In the genomic region with DNA sequence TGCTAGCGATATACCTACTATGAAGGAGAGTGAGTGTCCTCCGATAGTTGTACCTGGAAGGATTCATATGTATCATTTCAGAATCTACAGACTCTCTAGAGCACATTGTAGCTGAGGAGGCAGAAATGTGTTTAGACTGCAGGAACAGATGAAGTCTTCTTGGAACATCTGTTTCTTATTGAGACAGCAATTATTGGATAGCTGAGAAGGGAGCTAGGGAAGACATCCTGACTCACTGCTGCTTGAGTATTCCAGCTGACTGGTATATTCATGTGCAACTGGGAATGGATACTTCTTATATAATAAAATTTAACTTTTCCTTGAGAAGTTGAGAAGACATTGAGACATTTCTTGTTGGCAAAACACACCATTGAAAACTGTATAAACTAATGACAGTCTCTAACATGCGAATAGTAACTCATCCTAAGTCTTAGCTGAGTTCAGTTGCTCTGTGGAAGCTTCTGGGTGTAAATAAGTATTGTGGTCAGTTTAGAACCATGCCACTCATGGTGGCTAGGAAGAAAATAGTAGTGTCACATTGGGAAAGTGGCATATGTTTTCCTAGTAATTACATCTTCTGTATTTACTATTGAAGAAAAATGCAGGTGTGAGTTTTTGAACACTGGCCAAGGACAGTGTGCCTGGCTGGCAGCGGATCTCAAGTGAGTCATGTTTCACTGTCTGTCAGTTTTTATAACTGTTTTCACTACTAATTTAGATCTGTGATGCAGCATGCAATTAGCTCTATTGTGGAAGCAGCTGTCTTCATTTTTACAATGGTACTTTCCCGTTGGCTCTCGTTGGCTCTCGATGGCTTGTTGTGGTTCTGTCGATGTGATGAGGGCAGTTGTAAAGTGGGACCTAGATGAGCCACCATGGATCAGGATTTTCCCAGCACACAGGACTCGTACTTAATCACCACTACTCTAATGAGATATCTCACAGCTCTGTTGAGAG, we compare ENCODE assay signal across 15 mouse cellular contexts.
DNase-seq lines count a peak whose midpoint lies in the region; ATAC-seq and TF ChIP-seq lines count a peak whose summit lies in the region.
"Had no signal": no experiment of that assay in that cellular context is flagged by ENCODE, and none has a peak within 500 bp of the region (broad histone marks: within the 10 kb centered on the region; RNA-seq: fewer than 3 reads in every experiment).

No protein-coding gene starts in this region.

- H3K27ac ChIP-seq in forebrain, postnatal 0 days (ENCODE audit: low read depth, low read length) = no peak overlapping the region
- no peak overlapping the region for H3K27ac ChIP-seq in midbrain, embryonic 11.5 days (ENCODE audit: low read depth, low read length)
- H3K27ac ChIP-seq: hindbrain, embryonic 15.5 days; liver, embryonic 13.5 days; midbrain, embryonic 13.5 days; neural tube, embryonic 12.5 days had no signal

- WGBS in forebrain, postnatal 0 days = 45% methylated on average over 9 of the region's 9 CpGs
- 93% methylated on average over 9 of the region's 9 CpGs for WGBS in midbrain, embryonic 11.5 days

- H3K9ac ChIP-seq in forebrain, postnatal 0 days = no peak overlapping the region
- no peak overlapping the region for H3K9ac ChIP-seq in midbrain, embryonic 11.5 days (ENCODE audit: low read length)
- H3K9ac ChIP-seq: hindbrain, embryonic 15.5 days; liver, embryonic 13.5 days; midbrain, embryonic 13.5 days; neural tube, embryonic 12.5 days had no signal

- TF ChIP-seq POLR2A in brain, embryonic 14.5 days (IDR thresholded peaks at IDR 0.05; ENCODE audit: borderline replicate concordance, extremely low read depth, insufficient read depth, insufficient read length, poor library complexity, severe bottlenecking) = no peak

- no peaks in the 10 kb centered on the region for H3K4me1 ChIP-seq in forebrain, postnatal 0 days (ENCODE audit: insufficient read depth)
- H3K4me1 ChIP-seq in midbrain, embryonic 11.5 days (ENCODE audit: control insufficient read depth, insufficient read depth, low read length) = no peaks in the 10 kb centered on the region
- H3K4me1 ChIP-seq: hindbrain, embryonic 15.5 days; liver, embryonic 13.5 days; midbrain, embryonic 13.5 days; neural tube, embryonic 12.5 days had no signal

- H3K4me2 ChIP-seq in forebrain, postnatal 0 days (ENCODE audit: low read depth) = no peak overlapping the region
- no peak overlapping the region for H3K4me2 ChIP-seq in midbrain, embryonic 11.5 days
- H3K4me2 ChIP-seq: hindbrain, embryonic 15.5 days; liver, embryonic 13.5 days; midbrain, embryonic 13.5 days; neural tube, embryonic 12.5 days had no signal

- no peak overlapping the region for H3K4me3 ChIP-seq in forebrain, postnatal 0 days (ENCODE audit: low read depth, low read length)
- no peak overlapping the region for H3K4me3 ChIP-seq in midbrain, embryonic 11.5 days (ENCODE audit: low read depth, low read length)
- H3K4me3 ChIP-seq: hindbrain, embryonic 15.5 days; liver, embryonic 13.5 days; midbrain, embryonic 13.5 days; neural tube, embryonic 12.5 days had no signal

- peak; percentile 28 for DNase-seq in layer of hippocampus, adult 11-12 months (ENCODE audit: low spot score)
- no peak for DNase-seq in layer of hippocampus, postnatal 25 days (ENCODE audit: extremely low spot score in 1 of 2, low spot score in 1 of 2)
- DNase-seq in brain, embryonic 14.5 days (ENCODE audit: low read depth) = peak; percentile 89
- peak; percentile 47 for DNase-seq in forebrain, postnatal 0 days
- DNase-seq in left cerebral cortex, postnatal 25 days (ENCODE audit: low spot score in 2 of 2) = peak; percentile 19 to 34
- DNase-seq in midbrain, embryonic 11.5 days (ENCODE audit: low spot score, missing footprints) = no peak
- DNase-seq in urinary bladder, adult 2 months (ENCODE audit: low spot score) = no peak
- DNase-seq: cerebellum, postnatal 10 days; liver, embryonic 13.5 days; lung, postnatal 14 days had no signal

- ATAC-seq in forebrain, postnatal 0 days = peak; percentile 65
- ATAC-seq in midbrain, embryonic 11.5 days (ENCODE audit: low FRiP score) = no peak
- ATAC-seq in megakaryocyte progenitor cell, adult 5-6 weeks (replicated peaks; ENCODE audit: poor library complexity) = no peak
- ATAC-seq: CD4-positive, CD25-positive, alpha-beta regulatory T cell, adult 4 months; midbrain, embryonic 13.5 days had no signal

- intact Hi-C loops in left cerebral cortex, postnatal 25 days (cut with DNase I) = no loop called here

- no peaks in the 10 kb centered on the region for H3K27me3 ChIP-seq in forebrain, postnatal 0 days (ENCODE audit: insufficient read depth, low read length)
- no peaks in the 10 kb centered on the region for H3K27me3 ChIP-seq in midbrain, embryonic 11.5 days (ENCODE audit: control insufficient read depth, insufficient read depth, low read length)
- H3K27me3 ChIP-seq: hindbrain, embryonic 15.5 days; liver, embryonic 13.5 days; midbrain, embryonic 13.5 days; neural tube, embryonic 12.5 days had no signal

- no peaks in the 10 kb centered on the region for H3K36me3 ChIP-seq in forebrain, postnatal 0 days (ENCODE audit: insufficient read depth)
- no peaks in the 10 kb centered on the region for H3K36me3 ChIP-seq in midbrain, embryonic 11.5 days (ENCODE audit: control insufficient read depth, insufficient read depth, low read length)
- H3K36me3 ChIP-seq: hindbrain, embryonic 15.5 days; liver, embryonic 13.5 days; midbrain, embryonic 13.5 days; neural tube, embryonic 12.5 days had no signal

- no peak for TF ChIP-seq CTCF in brain, embryonic 14.5 days (IDR thresholded peaks at IDR 0.05; ENCODE audit: borderline replicate concordance, extremely low read depth, insufficient read depth, insufficient read length)
- no peak for TF ChIP-seq CTCF in forebrain, postnatal 0 days (IDR thresholded peaks at IDR 0.05; ENCODE audit: low read depth)

- no peaks in the 10 kb centered on the region for H3K9me3 ChIP-seq in forebrain, postnatal 0 days (ENCODE audit: low read length)
- H3K9me3 ChIP-seq in midbrain, embryonic 11.5 days (ENCODE audit: control insufficient read depth, low read length) = no peaks in the 10 kb centered on the region
- H3K9me3 ChIP-seq: hindbrain, embryonic 15.5 days; liver, embryonic 13.5 days; midbrain, embryonic 13.5 days; neural tube, embryonic 12.5 days had no signal

Comparison
In these comparisons a context has a peak if more than half of its experiments do, and no peak if none do; other contexts are left out.
1. DNase-seq: peak in layer of hippocampus, adult 11-12 months (single experiment), brain, embryonic 14.5 days (single experiment), forebrain, postnatal 0 days (single experiment) and left cerebral cortex, postnatal 25 days (2 of 2); none in layer of hippocampus, postnatal 25 days (0 of 2), midbrain, embryonic 11.5 days (single experiment) and urinary bladder, adult 2 months (single experiment).